Mouse (Mus musculus) neural tube, embryonic 12.5 days (tissue): Measurements from ENCODE around the gene Ntrk3. TPM values are rescaled to one million over a fixed set of nuclear protein-coding genes. Genes with fewer than 3 reads are reported as not detected.

Experiments used
- ATAC-seq: fragments of 200-750 bp; cut with Nextera tagmentation; 2 replicates; pipeline ENCODE4 v1.8.0; 2017; ENCODE audit warnings: low read depth, mild to moderate bottlenecking, moderate TSS enrichment, moderate library complexity; ENCODE audit not compliant: low FRiP score
- H3K27ac ChIP-seq: fragments of 300-500 bp; sonication (generic); 2 replicates; pipeline ENCODE4 v1.5.1; 2016
- H3K27me3 ChIP-seq: fragments of 300-500 bp; sonication (generic); replicated peaks from 2 replicates; pipeline ENCODE4 v1.6.1; 2016; ENCODE audit warnings: mild to moderate bottlenecking
- H3K36me3 ChIP-seq: fragments of 300-500 bp; sonication (generic); 2 replicates; pipeline ENCODE4 v1.6.1; 2016; ENCODE audit warnings: mild to moderate bottlenecking
- H3K4me1 ChIP-seq: fragments of 300-500 bp; sonication (generic); 2 replicates; pipeline ENCODE4 v1.6.1; 2016
- H3K4me2 ChIP-seq: fragments of 300-500 bp; sonication (generic); replicated peaks from 2 replicates; pipeline ENCODE4 v1.6.1; 2016; ENCODE audit warnings: mild to moderate bottlenecking
- H3K4me3 ChIP-seq: fragments of 300-500 bp; sonication (generic); 2 replicates; pipeline ENCODE4 v1.5.1; 2016
- H3K9ac ChIP-seq: fragments of 300-500 bp; sonication (generic); 2 replicates; pipeline ENCODE4 v1.6.1; 2016; ENCODE audit warnings: mild to moderate bottlenecking
- H3K9me3 ChIP-seq: fragments of 300-500 bp; sonication (generic); 2 replicates; pipeline ENCODE4 v1.6.1; 2016; ENCODE audit warnings: mild to moderate bottlenecking
- WGBS: fragments of 180-500 bp; shearing (Covaris S2); methylation state at CpG from one replicate; pipeline ENCODE4 v1.1.7; 2016; 5-methylcytosine and 5-hydroxymethylcytosine counted together
- polyA plus RNA-seq: library from polyadenylated mRNA; unstranded; fragments of >200 nt; fragmentation: Nextera tagmentation; extraction: Ambion mirVana; gene quantifications from 2 replicates; pipeline ENCODE4 v1.2.1, GENCODE M21; 2016

The Ntrk3 gene
- polyA plus RNA-seq, 1 experiment from 2014 or later, result 17.6 TPM

GRCm38 (mm10) chr7:78305770-78306169 is 432.0 kb downstream of the Ntrk3 start:
- 91% methylated on average over 1 of the region's 1 CpGs for WGBS
- Histone ChIP-seq H3K27me3 (no peaks in the 10 kb centered on the region), H3K9me3 (peaks cover 9% of the 10 kb centered on the region; the same call in 1 of the 2 replicates), H3K4me3 (no peak overlapping the region), H3K4me1 (no peaks in the 10 kb centered on the region), H3K27ac (no peak overlapping the region), H3K4me2 (no peak overlapping the region), H3K9ac (no peak overlapping the region), H3K36me3 (no peaks in the 10 kb centered on the region)
- ATAC-seq, result no peak

- 94% methylated on average over 1 of the region's 1 CpGs for WGBS
- ATAC-seq, result no peak
- Histone ChIP-seq H3K4me3 (no peak overlapping the region), H3K36me3 (no peaks in the 10 kb centered on the region), H3K4me1 (no peaks in the 10 kb centered on the region), H3K4me2 (no peak overlapping the region), H3K27ac (no peak overlapping the region), H3K9ac (no peak overlapping the region), H3K27me3 (no peaks in the 10 kb centered on the region), H3K9me3 (peaks cover 9% of the 10 kb centered on the region; the same call in 1 of the 2 replicates)
Measured at GRCm38 (mm10) chr7:78305029-78305428, 432.8 kb downstream of the Ntrk3 start.

GRCm38 (mm10) chr7:78297290-78297689 is 440.5 kb downstream of the Ntrk3 start:
- Histone ChIP-seq H3K27me3 (no peaks in the 10 kb centered on the region), H3K27ac (no peak overlapping the region), H3K4me3 (no peak overlapping the region), H3K9ac (no peak overlapping the region), H3K4me2 (no peak overlapping the region), H3K9me3 (no peaks in the 10 kb centered on the region), H3K4me1 (no peaks in the 10 kb centered on the region), H3K36me3 (no peaks in the 10 kb centered on the region)
- ATAC-seq, result no peak
- 92% methylated on average over 5 of the region's 5 CpGs for WGBS

GRCm38 (mm10) chr7:78294322-78294721 is 443.5 kb downstream of the Ntrk3 start:
- Histone ChIP-seq H3K4me2 (no peak overlapping the region), H3K36me3 (no peaks in the 10 kb centered on the region), H3K27me3 (no peaks in the 10 kb centered on the region), H3K27ac (no peak overlapping the region), H3K4me3 (no peak overlapping the region), H3K9ac (no peak overlapping the region), H3K9me3 (no peaks in the 10 kb centered on the region), H3K4me1 (no peaks in the 10 kb centered on the region)
- WGBS, result 79% methylated on average over 3 of the region's 3 CpGs
- no peak for ATAC-seq

- Histone ChIP-seq H3K4me1 (no peaks in the 10 kb centered on the region), H3K9ac (no peak overlapping the region), H3K27ac (no peak overlapping the region), H3K36me3 (no peaks in the 10 kb centered on the region), H3K4me2 (no peak overlapping the region), H3K9me3 (no peaks in the 10 kb centered on the region), H3K4me3 (no peak overlapping the region), H3K27me3 (no peaks in the 10 kb centered on the region)
- ATAC-seq, result no peak
- WGBS, result 82% methylated on average over 2 of the region's 2 CpGs
Measured at GRCm38 (mm10) chr7:78290186-78290585, 447.6 kb downstream of the Ntrk3 start.

- Histone ChIP-seq H3K27me3 (no peaks in the 10 kb centered on the region), H3K4me1 (no peaks in the 10 kb centered on the region), H3K4me3 (no peak overlapping the region), H3K9ac (no peak overlapping the region), H3K36me3 (no peaks in the 10 kb centered on the region), H3K27ac (no peak overlapping the region), H3K9me3 (no peaks in the 10 kb centered on the region), H3K4me2 (no peak overlapping the region)
- WGBS, result 90% methylated on average over 2 of the region's 2 CpGs
- ATAC-seq, result no peak
Measured at GRCm38 (mm10) chr7:78286516-78287238, 451.1 kb downstream of the Ntrk3 start.

- 64% methylated on average over 3 of the region's 3 CpGs for WGBS
- no peak overlapping the region for H3K4me2 ChIP-seq
- H3K27me3 ChIP-seq, result no peaks in the 10 kb centered on the region
- H3K4me3 ChIP-seq, result no peak overlapping the region
- no peaks in the 10 kb centered on the region for H3K36me3 ChIP-seq
- no peaks in the 10 kb centered on the region for H3K9me3 ChIP-seq
- peaks cover 3% of the 10 kb centered on the region; the same call in 1 of the 2 replicates for H3K4me1 ChIP-seq
- H3K27ac ChIP-seq, result no peak overlapping the region
- H3K9ac ChIP-seq, result no peak overlapping the region
- no peak for ATAC-seq
Measured at GRCm38 (mm10) chr7:78269506-78270250, 468.1 kb downstream of the Ntrk3 start.

GRCm38 (mm10) chr7:78267461-78268007 is 470.3 kb downstream of the Ntrk3 start:
- Histone ChIP-seq H3K4me3 (no peak overlapping the region), H3K4me1 (peaks cover 3% of the 10 kb centered on the region; the same call in 1 of the 2 replicates), H3K9me3 (no peaks in the 10 kb centered on the region), H3K36me3 (no peaks in the 10 kb centered on the region), H3K27me3 (no peaks in the 10 kb centered on the region), H3K9ac (no peak overlapping the region), H3K4me2 (no peak overlapping the region), H3K27ac (no peak overlapping the region)
- WGBS, result 8% methylated on average over 1 of the region's 1 CpGs
- no peak for ATAC-seq

- no peaks in the 10 kb centered on the region for H3K36me3 ChIP-seq
- no peaks in the 10 kb centered on the region for H3K9me3 ChIP-seq
- H3K4me1 ChIP-seq, result 0 out of 2 replicates have a peak, but pooled peaks cover 3% of the 10 kb centered on the region
- no peaks in the 10 kb centered on the region for H3K27me3 ChIP-seq
- no peak overlapping the region for H3K9ac ChIP-seq
- no peak for ATAC-seq
- H3K4me3 ChIP-seq, result no peak overlapping the region
- H3K4me2 ChIP-seq, result no peak overlapping the region
- no peak overlapping the region for H3K27ac ChIP-seq
- WGBS, result 77% methylated on average over 5 of the region's 5 CpGs
Measured at GRCm38 (mm10) chr7:78264432-78265002, 473.3 kb downstream of the Ntrk3 start.

GRCm38 (mm10) chr7:78261420-78262125 is 476.2 kb downstream of the Ntrk3 start:
- Histone ChIP-seq H3K4me1 (no peaks in the 10 kb centered on the region), H3K36me3 (no peaks in the 10 kb centered on the region), H3K4me2 (no peak overlapping the region), H3K27me3 (no peaks in the 10 kb centered on the region), H3K27ac (no peak overlapping the region), H3K4me3 (no peak overlapping the region), H3K9me3 (no peaks in the 10 kb centered on the region), H3K9ac (no peak overlapping the region)
- no peak for ATAC-seq
- whole genome bisulfite sequencing, result 84% methylated on average over 8 of the region's 8 CpGs

GRCm38 (mm10) chr7:78258151-78258550 is 479.7 kb downstream of the Ntrk3 start:
- Histone ChIP-seq H3K4me3 (no peak overlapping the region), H3K4me1 (no peaks in the 10 kb centered on the region), H3K36me3 (no peaks in the 10 kb centered on the region), H3K27me3 (no peaks in the 10 kb centered on the region), H3K27ac (no peak overlapping the region), H3K9me3 (no peaks in the 10 kb centered on the region), H3K9ac (no peak overlapping the region), H3K4me2 (no peak overlapping the region)
- 43% methylated on average over 4 of the region's 4 CpGs for WGBS
- no peak for ATAC-seq
